Mouse (Mus musculus): ENCODE measurements around the gene Ddx23.

Gene Ddx23

DNA sequence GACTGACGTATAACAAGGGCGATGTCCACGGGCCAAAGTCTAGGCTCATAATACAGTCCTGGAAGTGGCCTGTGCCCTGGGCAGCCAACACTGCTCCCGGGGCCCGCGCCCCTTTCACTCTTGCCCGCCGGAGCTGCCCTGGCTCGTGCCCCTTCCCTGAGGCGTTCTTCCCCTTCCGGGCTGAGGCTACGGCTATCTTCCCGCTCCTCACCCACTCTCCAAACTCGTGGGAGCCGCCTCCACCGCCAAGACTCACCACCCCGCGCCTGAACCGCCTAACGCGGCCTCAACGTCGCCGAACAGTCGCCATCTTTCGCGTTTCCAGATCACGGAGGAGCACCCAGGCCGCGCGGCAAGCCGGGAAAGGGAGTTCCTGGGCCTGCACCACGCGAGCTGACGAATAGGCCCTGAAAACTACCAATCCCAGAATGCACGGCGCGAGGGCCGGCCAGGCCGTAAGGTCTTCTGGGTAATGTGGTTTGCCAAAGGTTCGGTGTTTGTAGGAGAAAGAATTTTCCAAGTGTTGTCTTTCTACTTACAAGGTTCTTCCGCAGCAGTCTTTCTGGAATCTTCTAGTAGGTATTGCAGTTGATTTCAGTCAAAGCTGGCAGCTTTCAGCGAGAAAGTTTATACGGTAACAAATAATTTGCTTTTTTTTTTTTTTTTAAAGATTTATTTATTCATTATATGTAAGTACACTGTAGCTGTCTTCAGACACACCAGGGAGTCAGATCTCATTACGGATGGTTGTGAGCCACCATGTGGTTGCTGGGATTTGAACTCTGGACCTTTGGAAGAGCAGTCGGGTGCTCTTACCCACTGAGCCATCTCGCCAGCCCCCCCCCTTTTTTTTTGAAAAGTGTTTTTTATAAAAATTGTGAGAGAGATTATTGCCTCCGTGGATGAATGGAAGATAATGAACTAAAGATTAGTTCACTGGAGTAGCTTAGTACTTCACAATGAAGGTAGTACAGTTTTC is at the start of gene Ddx23:
Gene Ddx23, minus strand, starts transcription at position 328 of the 979 bp plus-strand sequence.
- DNase-seq: peak; percentile 89 to 93

DNA sequence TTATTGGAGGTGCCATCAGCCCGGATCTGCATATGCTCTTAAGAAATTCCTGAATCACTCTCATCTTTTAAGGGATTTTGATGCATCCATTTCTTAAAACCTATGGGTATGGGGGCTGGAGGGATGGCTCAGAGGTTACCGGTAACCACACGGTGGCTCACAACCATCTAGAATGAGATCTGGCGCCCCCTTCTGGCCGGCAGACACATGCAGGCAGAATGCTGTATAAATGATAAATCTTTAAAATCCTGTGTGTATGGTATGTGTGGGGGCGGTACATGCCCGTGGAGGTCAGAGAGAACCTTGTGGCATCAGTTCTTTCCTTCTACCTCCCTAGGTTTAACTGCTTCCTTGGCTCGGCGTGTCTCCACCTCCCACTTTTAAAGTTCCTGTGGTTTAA is 47.7 kb upstream of the Ddx23 start:
- peak; percentile 44 to 77 for DNase-seq

DNA sequence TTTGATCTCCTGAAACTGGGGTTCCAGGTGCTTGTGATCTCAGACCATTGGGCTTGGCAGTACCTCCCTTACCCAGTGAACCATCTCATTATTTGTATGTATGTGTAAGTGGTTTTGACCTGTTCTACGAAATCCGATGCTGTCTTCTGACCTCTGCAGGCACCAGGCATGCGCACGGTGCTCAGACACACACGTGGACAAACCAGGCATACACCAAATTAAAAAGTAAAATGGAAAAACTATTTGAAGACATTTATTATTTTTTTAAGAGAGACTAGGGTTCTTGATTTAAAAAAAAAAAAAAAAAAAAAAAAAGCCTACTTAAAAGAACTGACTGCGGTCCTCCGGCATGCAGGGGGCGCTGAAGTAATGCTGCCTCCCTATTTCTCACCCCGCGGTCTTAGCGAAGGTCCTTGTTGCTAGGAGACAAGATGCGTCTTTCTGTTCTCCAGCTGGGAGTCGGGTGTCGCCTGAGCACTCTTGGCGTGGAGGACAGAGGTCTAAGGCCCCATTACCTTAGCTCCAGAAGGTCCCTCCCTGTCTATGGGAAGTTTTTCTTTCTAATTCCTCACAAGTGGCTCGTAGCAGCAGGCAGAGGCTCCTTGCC is 45.2 kb upstream of the Ddx23 start, which contains the start of gene Ccdc65:
Gene Ccdc65, plus strand, starts transcription at position 442 of the 607 bp plus-strand sequence.
- DNase-seq: peak; percentile 51 to 70

- no peak for DNase-seq
These were observed 41.6 kb upstream of the Ddx23 start for GRCm38 (mm10) chr15:98704312-98704711.

DNA sequence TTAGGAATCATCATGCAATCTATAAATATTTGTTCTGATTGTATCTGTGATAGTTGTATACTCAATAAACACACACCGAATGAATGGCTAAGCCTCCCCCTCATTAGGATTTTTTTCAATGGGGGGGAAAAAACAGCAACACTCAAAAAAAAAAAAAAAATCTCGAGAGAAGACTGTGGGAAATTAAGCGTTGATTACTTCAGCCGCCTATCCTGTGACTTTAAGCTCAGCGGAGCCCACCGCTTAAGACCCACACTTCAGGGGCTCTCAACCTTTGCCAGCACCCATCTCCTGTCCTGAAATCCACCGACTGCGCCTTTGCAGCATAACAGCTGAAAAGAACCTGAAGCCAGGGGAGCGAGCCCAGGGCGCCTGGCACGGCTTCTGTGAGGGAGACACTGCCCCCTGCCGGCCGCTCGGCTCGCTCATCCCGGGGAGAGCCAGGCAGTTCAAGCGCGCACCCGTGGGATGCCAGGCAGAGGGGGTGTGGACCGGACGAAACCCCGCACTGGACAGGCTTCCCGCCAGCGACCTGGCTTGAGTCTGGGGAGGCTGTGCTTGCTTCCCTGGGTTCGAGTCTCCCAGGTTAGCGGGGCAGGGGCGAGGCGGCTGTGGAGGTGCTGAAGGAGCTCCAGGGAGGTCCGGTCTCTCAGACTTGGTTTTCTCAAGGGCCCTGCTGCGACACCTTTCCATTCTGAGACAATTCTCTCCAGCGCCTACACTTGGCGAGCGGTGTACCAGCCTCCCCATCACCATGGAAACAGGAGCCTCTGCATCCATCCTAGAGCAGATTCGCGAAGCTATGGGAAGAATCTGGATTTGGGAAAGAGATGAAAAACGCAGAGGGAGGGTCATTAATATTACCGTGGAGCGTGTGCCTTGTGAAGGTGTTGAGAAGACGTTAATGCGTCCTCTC is 36.8 kb upstream of the Ddx23 start:
- DNase-seq: peak; percentile 57 to 87

GRCm38 (mm10) chr15:98696216-98696615 is 33.5 kb upstream of the Ddx23 start:
- no peak for DNase-seq

DNA sequence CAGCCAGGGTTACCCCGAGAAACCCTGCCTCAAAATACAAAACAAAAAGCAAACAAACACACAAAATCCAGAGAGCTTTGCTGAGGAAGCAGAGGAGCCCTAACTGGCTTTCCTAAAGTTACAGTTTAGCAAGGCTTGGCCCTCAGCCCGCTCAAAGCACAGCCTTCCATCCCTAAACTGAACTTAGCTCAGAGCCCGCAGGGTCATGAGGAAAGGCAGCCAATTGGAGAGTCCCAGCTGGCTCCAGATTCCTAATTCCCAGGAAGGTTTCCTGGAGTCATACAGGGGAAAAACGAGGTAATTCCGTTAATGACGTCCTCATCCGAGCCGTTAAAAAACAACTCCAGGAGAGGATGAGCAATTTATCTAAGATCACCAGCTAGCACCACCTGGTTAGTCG is 33.0 kb upstream of the Ddx23 start:
- no peak for DNase-seq

- DNase-seq: no peak
These were observed 29.5 kb upstream of the Ddx23 start for GRCm38 (mm10) chr15:98692171-98692715.

DNA sequence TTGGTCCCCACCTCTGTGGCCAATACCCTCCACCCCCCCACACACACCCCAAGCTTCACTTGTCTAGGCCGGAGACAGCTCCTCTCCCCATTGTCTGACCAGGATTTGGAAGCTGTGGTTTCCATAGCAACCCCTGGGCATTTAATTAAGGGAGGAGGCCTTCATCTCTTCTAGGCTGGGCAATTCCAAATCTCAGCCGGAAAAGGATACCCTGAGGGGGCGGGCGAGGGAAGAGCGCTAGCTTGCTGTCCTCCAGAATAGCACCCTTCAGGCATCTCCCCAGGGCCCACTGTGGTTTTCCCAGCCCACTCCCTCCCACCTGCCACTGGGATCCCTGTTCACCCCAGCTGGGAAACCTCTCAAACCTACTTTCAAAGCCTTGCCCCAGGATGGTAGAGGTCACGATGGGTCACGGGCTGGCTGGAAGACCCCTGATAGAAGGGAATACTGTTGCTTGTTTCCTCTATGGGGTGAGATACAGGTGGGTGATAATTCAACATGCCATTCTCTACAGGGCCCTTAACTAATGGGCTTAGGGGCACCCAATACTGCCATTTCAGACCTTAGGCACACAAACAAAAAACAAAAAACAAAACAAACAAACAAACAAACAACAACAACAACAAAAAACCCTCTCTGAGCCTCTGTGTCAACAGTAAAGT is 28.9 kb upstream of the Ddx23 start:
- DNase-seq: no peak

DNA sequence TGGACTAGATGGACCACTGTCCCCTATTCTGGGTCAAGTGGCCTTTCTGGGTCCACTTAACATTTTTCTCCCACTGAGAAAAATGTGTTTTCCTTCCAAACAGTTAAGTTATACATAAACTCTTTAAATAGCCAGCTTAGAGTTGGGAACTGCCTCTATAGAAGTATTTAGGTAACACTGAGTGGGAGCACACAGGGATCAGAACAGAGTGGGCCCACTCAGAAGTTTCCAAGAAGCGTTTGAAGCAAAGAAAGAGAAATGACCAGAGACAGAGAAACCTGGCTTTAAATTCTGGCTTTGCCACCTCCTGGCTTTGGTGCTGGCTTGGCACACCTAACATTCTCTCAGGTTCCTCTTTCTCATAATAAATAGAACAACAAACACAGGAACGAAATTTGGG is 27.0 kb upstream of the Ddx23 start:
- DNase-seq: no peak

DNA sequence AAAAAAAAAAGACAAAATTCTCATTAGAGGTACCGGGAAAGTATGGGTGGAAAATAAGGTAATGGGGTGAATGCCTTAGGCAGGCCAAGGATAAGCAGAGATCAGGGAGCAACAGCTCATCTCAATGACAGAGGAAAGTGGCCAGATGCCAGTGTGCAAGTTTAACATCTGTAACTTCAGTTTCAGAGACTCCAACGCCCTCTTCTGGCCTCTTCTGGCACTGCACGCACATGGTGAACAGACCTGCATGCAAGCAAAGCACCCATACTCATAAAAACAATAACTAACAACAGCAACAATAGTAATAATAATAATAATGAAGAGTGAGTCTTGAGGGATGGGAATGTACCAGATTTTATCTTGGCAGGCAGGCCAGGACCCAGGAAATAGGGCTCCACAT is 23.2 kb upstream of the Ddx23 start:
- DNase-seq: no peak

DNA sequence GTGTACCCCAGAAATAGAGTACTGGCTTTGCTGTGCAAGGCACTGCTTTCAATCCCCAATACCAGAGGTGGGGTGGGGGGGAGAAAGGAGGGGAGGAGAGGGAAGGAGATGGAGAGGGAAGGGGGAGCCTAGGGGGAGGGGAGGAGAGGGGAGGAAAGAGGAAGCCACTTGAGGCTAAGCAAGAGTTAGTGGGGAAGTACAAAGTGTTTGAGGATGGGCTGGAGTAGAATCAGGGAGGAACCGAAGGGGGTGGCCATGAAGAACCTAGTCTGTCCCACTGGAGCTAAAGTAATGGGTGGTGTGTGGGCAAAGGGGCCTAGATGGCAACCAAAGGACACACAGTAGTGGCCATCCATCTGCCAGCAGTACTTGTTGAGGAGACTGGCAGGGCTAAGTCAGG is 21.1 kb upstream of the Ddx23 start:
- no peak for DNase-seq

GRCm38 (mm10) chr15:98683177-98683576 is 20.5 kb upstream of the Ddx23 start:
- DNase-seq: no peak

DNA sequence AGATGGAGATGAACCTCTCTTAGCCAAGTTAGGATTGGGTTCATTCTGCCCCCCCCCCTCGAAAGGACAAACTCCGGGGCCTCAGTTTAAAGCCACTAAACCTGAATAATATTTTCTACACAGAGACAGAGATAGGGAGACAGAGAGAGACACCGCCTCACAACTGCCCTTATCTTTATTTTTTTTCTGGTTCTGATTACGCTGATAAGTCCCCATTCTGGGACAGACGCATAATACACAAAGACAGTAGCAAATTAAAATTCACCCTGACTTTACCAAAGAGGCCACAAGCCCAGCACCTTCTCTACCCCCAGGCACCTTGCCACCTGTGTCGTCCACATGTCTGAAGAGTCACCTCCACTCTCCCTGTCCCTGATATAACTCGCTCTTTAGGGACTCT is 18.9 kb upstream of the Ddx23 start:
- no peak for DNase-seq

- DNase-seq: no peak
These were observed 18.0 kb upstream of the Ddx23 start for GRCm38 (mm10) chr15:98680660-98681059.

- no peak for DNase-seq
These were observed 15.3 kb upstream of the Ddx23 start for GRCm38 (mm10) chr15:98677977-98678376.

GRCm38 (mm10) chr15:98676940-98677728 is 14.4 kb upstream of the Ddx23 start, which contains the start of gene Rnd1:
TSS of gene Rnd1 (minus strand) at chr15:98677461.
- peak; percentile 57 to 58 for DNase-seq

GRCm38 (mm10) chr15:98676471-98676870 is 13.8 kb upstream of the Ddx23 start:
- no peak for DNase-seq

DNA sequence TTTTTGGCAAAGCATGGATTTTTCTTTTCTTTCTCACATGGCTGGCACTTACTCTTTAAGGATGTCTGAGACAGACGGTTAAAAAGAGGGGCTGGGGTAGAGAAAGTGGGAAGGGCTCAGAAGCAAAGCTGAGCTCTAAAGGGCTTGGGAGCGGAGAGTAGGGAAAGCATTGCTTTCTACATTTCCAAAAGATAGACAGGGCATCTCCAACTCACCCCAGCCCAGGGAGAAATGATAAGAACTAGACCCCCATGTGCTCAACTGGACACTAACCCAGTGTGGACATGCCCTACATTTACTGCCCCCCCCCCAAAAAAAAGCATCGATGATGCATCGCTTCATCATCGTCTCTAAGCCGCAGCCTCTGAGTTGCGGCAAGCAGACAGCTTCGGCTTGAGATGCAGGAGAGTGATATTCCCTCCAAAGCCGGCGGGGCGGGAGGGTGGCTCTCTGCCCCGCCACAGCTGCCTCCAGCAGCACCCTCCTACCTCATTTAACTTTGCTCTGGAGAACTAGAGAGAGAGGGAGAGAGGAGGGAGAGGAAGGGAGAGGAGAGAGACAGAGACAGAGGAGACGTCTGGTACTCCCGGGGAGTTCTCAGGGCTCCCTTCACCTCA is 13.0 kb upstream of the Ddx23 start:
- DNase-seq: no peak

DNA sequence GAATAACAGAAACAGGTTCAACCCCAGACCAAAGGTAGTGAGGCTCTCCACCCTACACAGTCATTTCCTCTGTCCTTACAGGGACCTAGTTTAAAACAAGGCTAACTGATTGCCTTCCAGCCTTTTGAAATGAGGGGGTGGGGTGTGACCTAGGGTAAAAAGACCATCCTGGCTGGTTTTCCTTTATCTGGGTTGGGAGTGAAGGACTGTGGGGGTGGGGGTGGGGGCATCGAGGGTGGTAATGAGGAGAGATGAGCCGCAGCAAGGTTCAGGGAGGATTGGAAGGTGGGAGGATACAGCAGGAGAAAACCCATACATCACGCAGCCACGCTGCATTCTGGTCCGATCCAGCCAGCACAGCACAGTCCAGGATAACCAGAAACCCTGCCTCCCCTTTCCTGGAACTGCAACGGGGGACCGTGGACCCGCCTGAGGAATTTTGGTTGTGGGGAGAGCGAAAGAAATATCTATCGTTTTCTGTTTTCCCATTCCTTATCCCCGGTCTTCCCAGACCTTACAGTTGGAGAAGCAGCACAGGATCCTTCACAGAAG is 12.4 kb upstream of the Ddx23 start:
- no peak for DNase-seq

Data from spleen, adult 18-20 months (tissue).